Mouse (Mus musculus): Measurements from ENCODE around the gene Tipin.

DNA sequence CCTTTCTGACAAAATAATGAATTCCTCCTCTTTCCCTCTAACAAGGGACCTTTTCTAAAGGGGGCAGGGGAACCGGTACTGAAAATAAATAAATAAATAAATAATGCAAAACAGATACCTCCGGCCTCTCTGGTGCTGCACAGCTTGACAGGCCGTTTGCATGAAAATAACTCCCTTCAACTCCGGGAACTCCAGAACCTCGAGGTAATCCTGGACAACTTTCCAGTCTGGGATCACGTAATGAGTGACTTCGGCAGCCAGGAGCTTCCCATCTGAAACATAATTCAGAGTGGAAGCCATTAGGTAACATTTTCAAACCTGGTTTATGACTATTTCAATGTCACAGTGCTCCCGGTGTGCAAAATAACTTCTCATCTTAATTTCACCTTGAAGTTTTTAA is 58.0 kb downstream of the Tipin start:
- no peak for TF ChIP-seq POLR2A (IDR thresholded peaks at IDR 0.05; ENCODE audit: low read depth, low read length)
- TF ChIP-seq CTCF (IDR thresholded peaks at IDR 0.05; ENCODE audit: borderline replicate concordance, insufficient read depth, low read length) = no peak
